Mouse (Mus musculus): ENCODE data around the gene Trpm3.

DNA sequence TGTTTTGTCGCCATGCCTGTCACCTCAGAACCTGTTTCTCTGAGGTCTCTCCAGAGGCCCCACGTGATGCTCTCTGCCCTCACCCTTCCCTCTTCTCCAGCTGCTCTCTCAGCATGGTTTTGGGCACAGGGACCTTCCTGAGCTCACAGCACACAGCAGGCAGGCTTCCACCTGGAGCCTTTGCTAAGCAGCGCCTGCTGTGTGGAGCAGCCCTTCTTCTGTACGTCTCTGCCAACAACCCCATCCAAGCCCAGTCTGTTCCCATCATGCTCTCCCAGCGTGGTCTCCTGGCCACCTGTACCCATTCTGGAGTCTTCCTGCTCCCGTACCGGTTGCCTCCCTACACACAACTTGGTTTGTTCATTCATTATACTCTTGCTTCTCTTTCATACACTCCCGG lies 823.9 kb downstream of the Trpm3 start:
- TF ChIP-seq CTCF (IDR thresholded peaks at IDR 0.05; ENCODE audit: low read depth, low read length) (no peak), GATA1 (IDR thresholded peaks at IDR 0.05; ENCODE audit: borderline replicate concordance, low read length) (no peak), GATA2 (IDR thresholded peaks at IDR 0.05; ENCODE audit: borderline replicate concordance, low read depth, low read length) (no peak)
